Mouse (Mus musculus): ENCODE results near the gene Washc3.
A peak's percentile ranks its signal among the peaks of the same experiment; 100 is the strongest.

Gene Washc3

DNA sequence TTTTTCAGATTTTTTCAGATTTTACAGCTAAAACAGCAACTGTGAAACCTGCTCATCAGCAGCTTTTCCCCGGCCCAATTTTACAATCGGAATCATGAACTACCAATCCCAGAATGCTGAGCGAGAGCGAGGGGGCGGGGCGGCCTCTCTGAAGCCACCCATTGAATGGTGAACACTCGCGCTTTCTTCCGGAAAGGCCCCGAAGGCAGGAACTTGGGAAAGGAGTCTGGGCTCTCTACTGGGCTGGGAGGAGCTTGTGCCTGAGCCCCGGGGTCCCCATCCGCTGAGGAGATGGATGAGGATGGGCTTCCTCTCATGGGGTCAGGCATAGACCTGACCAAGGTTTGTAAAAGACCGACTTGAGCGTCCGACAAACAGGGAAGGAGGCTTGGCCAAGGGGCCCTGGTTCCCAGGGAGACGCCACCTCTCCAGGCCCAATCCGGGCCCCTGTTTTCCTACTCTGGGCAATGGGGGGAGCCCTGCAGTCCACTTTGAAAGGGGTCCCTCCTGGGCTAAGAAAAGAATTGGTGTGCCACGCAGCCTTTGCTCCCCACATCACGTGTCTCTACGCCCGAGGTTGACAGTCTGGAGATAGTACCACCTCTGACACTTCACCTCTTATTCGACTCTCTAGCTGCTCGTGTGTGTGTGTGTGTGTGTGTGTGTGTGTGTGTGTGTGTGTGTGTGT is at the start of gene Washc3:
Gene Washc3 (plus strand): TSS at position 143 of the 688 bp plus-strand sequence.
- peak; percentile 91 for DNase-seq (ENCODE audit: low read depth, low spot score)

DNA sequence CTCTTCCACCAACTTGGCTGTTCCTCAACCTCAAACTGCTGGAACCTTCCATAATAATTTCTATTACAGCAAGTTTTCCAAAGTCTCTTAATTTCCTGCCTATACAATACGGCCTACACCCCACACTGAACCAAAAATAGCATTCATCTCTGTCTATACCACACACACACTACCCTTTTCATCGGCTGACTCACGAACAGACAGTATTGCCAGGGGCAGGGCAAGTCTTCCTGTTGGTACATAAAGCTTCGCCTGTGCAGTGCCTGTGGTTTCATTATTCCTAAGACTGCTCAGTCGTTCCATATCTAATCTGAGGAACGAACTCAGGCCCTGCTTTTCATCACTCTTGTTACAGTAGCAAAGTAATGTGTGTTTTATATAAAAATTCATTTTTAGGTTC is 49.2 kb upstream of the Washc3 start:
- DNase-seq (ENCODE audit: low read depth, low spot score), result no peak

DNA sequence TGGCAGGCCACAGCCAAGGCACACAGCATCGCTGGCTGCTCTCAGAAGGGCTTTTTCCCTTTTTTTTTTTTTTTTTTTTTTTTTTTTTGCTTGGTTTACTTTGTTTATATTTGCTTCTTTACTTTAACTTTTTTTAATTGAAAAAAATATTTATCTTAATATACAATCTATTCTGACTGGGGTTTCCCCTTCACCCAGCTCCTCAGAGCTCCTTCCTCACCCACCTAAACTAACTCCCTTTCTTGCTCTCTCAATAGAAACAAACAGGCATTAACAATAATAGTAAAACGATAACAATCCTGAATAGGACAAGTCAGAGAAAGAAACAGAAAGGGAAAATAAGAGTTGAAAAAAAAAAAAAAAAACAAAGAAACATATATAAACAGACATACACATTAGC is 38.8 kb upstream of the Washc3 start:
- DNase-seq (ENCODE audit: low read depth, low spot score), result no peak

DNA sequence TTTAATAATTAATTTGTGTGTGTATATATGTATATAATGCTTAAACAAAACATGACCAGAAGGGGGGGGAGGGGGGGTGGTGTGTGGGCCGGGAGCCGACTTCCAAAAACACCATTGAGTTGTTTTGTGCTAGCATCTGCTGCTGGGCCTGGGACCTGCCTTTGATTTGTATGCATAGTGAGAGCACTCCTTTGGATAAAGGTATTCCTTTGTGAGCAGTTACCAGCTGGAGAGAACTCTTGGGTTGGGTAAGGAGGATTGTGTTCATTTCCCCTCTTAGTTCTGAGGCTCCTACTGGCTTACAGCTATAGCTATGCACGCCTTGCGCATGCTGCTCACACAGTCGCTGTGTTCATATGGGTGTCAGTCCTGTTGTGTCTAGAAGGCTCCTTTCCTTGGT is 38.2 kb upstream of the Washc3 start:
- peak; percentile 64 for DNase-seq (ENCODE audit: low read depth, low spot score)

DNA sequence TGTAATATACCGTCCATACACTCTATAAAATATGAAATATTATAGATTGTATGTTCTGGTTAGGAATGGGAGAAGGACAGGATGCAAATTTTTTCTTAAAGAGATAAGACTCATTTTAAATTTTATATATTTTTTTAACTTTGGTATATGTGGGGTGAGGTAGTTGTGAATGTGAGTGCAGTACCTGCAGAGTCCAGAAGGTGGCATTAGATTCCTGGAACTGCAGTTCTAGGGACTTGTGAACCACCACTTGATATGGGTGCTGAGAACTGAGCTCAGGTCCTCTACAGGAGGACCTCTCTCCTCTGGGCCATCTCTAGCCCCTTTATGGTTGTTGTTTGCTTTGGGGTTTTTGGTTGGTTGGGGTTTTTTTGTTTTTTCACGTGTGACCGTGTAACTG is 34.7 kb upstream of the Washc3 start:
- peak; percentile 53 for DNase-seq (ENCODE audit: low read depth, low spot score)

DNA sequence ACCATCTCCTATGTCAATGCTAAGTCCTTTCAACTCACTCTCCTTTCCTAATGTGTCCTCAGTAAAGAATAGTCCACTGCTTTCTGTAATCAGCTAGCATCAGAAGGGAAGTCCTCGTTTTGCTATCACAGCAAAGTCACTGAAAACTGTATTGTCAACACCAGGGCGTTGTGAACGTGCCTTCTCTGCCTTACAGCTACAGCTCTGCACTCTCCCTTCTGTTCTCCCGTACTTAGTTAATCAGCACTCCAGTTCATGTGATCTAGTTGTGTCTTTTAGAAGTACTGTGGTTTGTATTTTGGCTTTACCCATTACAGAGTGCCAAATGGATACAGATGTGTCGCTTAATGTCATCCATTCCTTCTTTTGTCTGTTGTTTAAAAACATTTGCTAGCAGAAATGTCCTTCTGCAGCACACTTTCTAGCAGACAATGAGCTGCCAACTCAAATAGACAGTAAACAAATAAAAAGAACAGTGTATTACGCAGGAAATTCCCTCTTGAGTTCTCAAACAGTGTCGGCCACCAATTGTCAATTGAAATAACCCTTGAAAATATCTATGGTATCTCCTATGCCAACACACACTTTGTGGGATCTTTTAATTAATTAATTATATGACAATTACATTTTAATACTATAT is 33.3 kb upstream of the Washc3 start:
- no peak for DNase-seq (ENCODE audit: low read depth, low spot score)

DNA sequence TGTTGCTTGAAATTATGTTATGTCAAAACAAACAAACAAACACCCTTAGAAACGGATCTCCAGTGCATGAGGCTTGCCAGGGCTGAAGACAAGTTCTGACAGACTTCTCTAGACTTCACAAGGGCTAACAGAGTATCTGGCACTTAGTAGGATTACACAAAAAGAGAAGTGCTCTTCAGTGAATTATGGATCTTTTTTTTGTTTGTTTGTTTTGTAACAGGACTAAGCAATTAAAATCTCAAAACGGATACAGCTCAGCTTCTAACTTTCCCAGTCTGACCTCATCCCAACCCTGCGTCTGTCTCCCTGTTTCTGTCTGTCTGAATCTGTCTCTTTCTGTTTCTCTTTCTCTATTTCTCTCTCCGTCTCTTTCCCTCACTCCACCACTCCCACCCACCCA is 352 bp upstream of the Washc3 start:
- DNase-seq (ENCODE audit: low read depth, low spot score), result no peak

DNA sequence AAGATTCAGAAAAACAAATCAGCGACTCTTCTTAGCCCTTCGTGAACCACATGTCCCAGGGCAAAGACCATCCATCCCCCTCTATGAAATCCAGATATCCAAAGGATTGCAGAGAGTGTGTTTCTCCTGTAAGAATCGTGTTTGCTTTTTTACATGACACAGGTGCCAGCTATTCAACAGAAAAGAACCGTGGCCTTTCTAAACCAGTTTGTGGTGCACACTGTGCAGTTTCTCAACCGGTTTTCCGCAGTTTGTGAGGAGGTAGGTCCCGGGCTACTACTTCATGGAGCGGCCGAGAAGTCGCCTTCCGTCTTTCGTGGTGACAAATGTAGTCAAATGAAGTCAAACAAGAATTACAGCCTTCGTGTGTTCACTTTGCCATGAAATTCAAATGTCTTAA is 757 bp downstream of the Washc3 start:
- no peak for DNase-seq (ENCODE audit: low read depth, low spot score)

DNA sequence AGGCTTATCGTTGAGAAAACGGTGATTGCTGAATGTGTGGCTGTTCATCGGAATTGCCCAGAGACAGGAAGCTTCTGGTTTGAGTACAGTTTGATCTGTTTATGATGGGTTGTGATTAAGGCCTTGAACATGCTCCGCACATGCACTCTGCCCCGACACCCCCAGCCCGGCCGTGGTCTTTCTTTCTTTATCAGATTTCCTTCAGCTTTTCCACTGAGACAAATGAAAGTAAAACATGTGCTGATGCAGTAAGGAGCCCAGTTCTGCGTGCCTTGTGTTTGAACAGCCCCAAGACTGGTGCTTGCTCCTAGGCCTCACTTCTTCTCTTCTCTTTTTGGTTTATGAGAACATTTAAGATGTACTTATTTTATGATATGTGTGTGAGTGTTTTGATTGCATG is 1.7 kb downstream of the Washc3 start:
- DNase-seq (ENCODE audit: low read depth, low spot score), result no peak

DNA sequence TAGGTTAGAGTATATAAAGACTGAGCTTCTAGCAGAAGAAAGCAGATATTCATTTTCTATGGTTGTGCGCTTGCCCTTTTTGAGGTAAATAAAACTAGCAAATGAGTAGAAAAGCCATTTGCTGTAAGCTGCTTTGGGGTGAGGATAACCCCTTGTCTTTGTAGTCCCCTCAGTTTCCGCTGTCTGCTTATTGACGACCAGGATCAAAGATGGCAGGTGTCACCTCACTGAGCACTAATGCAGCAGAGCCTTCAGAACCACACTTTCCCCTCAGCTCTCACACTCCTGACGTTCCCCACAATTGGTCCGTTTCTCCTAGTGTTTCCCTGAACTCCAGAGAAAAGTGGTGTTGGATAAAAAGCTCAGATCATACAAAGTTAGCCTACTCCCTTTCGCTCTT is 2.3 kb downstream of the Washc3 start:
- DNase-seq (ENCODE audit: low read depth, low spot score), result no peak

DNA sequence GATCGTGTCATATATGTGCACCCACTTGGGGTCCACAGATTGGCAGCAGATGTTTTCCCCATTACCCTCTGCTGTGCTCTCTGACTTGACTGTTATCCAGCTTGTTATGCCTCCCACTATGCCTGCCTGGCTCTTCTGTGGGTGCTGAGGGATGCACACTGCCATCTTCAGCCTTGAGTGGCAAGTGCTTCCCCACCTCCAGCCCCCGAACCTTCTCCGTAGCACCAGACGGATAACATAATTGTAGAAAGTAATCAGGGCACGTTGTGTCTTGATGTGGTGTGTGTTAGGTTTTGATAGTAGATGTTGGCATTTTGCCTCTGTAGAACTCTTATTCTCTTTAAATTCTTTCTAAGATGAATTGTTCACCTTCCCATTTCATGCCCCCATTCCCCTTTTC is 11.8 kb downstream of the Washc3 start:
- no peak for DNase-seq (ENCODE audit: low read depth, low spot score)

DNA sequence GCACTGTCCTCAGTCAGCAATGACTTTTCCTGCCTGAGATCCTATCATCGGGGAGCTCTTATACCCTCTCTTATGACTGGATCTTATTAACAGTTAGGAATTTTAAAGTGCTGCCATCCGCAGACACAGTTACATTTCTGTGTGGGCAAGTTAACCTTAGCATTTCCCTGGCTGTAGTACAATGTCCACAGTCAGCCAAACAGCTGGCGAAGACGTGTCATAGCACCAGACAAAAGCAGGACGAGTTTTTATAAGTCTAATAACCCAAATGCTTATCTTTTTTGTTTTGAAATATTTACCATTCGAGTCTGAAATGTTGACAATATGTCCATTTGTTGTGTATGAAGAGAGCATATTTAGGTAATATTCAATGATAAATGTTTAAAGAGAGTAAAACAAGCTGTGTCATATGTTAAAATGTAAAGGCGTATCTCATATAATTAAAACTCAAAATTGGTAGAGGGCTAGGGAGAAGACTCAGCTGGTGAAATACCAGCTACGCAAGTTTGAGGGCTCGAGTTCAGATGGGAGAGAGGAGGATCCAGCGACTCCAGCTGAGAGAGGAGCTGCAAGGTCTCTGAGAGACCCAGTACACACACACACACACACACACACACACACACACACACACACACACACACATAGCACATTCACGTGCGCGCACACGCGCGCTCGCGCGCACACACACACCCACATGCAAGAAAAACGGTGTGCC is 14.1 kb downstream of the Washc3 start:
- DNase-seq (ENCODE audit: low read depth, low spot score), result no peak

DNA sequence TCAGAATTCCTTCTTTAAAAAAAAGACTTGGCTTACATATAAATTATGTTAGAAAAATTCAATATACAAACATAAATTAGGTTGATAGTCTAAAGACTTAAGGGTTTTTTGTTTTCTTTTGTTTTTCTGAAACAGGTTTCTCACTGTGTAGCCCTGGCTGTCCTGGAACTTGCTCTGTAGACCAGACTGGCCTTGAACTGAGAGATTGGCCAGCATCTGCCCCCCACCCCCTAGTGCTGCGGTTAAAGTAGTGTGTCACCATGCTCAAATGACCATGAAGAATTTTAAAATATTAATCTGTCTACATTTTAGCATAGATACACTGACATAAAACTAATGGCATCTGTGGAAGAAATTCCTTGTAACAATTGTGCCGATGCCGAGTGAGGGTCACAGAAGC is 17.3 kb downstream of the Washc3 start:
- no peak for DNase-seq (ENCODE audit: low read depth, low spot score)

DNA sequence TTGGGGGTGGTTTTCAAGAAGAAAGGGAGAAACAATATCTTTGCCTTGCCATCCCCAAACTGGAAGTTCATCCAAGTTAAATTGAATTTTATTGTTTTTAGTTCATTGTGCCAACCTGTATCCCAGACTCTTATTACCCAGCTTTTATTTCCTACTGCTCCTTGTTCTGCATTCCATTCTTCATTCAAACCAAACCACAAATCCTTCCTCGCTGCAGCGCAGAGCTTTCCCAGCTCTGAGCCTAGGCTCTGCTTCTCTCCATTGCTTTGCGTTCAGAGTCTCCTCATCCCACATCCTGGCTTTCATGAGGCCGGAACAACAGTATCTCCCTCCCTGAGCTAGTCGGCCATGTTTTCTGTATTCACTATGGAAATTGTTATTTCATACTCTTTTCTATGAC is 20.8 kb downstream of the Washc3 start:
- DNase-seq (ENCODE audit: low read depth, low spot score), result no peak

DNA sequence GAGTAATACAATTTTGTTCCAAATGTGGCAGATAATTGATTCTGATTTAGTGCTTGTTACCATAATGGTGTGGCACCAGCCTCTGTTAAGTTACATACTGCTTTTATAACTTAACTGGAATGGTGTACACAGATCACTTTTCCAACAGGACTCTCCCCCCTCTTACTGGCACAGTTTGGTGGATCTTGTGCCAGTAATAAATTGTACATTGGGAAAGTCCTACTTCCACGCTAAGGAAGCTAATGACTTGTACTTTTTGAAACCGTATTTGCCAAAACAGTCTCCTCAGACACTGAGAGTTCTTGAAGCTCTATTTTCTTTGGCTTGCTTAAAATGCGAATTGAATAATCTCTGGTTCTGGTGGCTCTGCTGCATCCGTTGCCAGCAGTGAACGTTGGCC is 24.5 kb downstream of the Washc3 start:
- no peak for DNase-seq (ENCODE audit: low read depth, low spot score)

DNA sequence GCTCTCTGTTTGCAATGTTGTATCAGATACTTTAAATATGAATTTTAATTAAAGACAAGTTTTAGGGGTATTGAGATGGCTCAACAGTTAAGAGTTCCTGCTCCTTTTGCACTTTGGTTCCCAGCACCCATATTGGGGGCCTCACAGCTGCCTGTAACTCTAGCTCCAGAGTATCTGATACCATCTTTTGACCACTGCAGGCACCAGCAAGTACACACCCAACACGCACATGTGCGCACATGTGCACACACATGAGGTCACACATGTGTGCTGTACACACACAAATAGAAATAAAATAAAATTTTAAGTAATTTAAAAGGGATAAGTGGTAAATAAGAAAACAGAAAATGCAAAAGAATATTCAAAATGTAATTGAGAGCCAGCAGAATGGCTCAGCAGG is 27.1 kb downstream of the Washc3 start:
- no peak for DNase-seq (ENCODE audit: low read depth, low spot score)

DNA sequence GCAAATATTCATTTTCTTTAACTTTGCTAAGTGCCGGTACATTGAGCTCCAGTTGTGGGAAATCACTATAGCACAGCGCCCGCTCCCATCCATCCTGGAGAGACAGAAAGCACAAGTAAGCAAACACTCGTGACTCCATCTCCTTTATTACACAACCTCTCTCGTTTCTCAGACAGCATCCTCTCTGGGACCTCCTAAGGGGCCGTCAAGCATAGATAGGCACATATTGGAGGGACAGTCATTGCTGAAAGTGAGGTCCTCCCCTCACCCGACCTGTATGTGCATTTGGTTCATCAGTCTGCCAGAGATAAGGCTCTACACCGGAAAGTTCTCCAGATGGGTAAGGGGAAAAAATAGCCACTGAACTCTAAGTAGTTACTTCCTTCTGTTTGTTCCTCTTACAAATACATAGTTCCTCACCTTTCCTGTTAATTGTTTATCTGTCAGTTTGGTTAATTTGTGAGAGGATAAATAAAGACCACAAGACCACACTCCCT is 27.7 kb downstream of the Washc3 start:
- DNase-seq (ENCODE audit: low read depth, low spot score), result no peak

DNA sequence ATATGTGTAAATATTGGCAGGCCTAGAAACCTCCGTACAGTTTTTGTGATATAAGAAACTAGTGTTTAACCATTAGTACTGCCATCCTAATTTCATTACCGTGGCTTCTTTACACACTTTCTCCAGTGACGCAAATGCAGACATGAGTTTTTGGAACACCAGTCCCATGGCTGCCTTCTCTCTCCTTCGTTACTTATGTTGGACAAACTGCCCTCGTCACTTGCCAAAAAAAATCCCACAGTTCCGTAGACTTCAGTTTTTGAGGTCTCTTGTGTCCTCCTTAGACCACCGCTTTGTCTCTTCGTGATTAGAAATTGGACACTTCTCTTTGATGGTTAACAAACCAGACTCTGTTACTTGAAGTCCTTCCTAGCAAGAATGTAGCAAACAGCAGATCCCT is 30.8 kb downstream of the Washc3 start:
- no peak for DNase-seq (ENCODE audit: low read depth, low spot score)

DNA sequence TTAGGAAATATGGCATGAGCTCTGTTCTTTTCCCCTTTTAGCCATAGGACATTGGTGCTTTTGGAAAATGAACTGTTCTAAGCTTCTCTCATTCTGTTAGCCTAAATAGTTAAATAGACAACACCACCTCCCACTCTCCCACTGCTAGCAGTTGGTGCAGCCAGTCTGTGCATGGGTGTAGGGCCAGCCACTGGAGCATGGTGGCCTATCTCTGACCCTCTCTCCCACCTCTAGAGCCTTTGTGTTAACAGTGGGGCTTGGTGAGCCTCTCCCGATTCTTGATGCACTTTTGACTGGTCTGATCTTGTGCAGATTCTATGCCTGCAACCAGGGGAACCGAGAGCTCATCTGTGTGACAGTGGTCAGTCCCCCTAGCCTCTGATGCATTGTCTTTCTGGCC is 31.9 kb downstream of the Washc3 start:
- DNase-seq (ENCODE audit: low read depth, low spot score), result no peak

DNA sequence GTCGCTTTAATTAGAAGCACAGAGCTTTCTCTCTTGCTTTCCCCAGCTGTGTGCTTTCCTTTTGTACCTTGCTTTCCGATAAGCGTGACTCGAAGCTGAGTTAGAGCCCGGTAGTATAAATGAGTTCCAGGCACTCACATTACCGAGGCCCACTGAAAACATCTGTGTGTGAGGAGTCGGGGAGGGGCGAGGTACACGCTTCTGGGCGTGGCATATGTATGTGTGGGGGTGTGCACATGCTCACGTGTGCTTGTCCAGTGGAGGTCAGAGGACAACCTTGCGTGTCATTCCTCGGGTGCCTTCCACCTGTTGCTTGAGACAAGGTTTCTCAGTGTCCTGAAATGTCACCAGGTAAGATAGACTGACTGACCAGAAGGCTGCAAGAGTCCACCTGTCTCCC is 43.8 kb downstream of the Washc3 start:
- no peak for DNase-seq (ENCODE audit: low read depth, low spot score)

DNA sequence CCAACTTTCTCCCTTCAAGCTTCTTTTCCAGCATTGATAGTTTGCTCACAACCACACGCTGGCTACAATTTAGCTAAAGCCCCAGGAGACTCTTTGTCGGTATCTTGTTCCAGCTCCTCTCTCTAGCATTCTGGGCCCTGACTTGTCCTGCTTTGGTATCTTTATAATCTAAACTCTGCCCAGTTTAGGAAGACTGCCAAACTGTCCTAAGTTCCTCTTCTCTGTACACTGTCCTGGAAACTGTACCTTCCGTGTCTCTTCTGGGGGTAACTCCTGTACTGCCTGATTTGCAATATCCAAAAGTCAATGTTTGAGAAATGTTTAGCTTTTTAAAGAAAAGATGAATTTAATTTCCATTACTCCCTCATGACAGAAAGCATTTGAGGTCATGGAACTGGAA is 49.4 kb downstream of the Washc3 start:
- DNase-seq (ENCODE audit: low read depth, low spot score), result no peak

DNA sequence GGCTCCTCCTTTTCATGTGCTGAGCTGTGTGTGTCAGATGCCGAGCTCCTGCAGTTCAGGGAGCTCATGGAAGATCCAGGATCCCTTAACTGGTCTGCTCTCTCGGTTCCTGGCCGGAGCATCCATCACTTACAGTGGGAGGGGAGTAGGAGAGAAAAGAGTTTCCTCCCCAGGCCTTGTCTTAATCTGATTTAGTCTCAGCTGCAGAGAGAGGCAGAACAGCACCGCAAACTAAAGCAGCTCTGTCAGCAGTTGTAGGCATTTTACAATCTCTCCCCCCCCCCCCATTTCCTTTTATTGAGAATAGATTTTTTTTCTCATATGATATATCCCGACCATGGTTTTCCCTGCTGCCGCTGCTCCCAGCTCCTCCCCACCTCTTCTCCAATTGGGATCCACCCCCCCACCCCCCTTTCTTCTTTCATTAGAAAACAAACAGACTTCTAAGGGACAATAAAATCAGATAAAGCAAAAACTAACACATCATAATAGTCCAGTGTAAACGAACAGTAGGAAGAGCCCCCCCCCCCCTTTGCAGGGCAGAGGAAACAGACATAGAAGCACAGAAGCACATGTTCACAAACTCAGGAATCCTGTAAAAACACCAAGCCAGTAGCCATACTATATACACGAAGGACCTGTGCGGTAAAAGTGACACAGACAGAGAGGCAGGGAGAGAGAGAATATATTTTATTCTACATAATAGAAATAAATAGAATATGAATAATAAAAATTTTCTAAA is 51.4 kb downstream of the Washc3 start:
- DNase-seq (ENCODE audit: low read depth, low spot score), result no peak
